Mouse (Mus musculus) bone marrow macrophage, adult 2 months (primary cell): ENCODE data around the gene Crybg2.

Experiments used
- CTCF ChIP-seq: IDR thresholded peaks from 2 replicates; pipeline ENCODE4 v1.5.1; 2012; ENCODE audit warnings: low read depth, mild to moderate bottlenecking, low read length, moderate library complexity
- POLR2A ChIP-seq: IDR thresholded peaks from 2 replicates; pipeline ENCODE4 v1.6.1; 2012; ENCODE audit warnings: mild to moderate bottlenecking, low read depth, low read length, borderline replicate concordance

DNA sequence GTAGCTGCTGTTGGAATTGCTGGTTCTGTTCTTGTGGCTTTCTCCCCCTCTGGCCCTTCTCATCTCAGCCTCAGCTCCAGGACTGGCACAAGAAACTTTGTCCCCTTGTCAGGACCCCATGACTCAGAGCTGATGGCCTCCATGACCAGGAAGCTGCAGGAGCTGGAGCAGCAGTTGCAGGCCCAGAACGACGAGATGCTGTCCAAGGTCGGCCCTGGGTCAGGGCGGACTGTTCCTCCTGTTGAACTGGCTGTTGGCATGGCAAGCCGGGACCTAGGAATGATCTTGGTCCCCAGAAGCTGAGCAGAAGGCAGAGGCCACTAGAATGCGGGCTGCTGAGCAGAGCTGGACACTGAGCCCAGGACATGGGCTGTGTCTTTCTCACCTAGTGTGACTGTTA, 51.8 kb downstream of the Crybg2 start:
- TF ChIP-seq CTCF (no peak), POLR2A (no peak)
